Mouse (Mus musculus) c-Kit-positive CD71-positive TER-119-positive erythroid progenitor cells, embryonic 14.5 days (primary cell): ENCODE data around the gene Asb15.

Experiments used
- DNase-seq: peaks from one replicate; pipeline ENCODE4 v3.0.0-alpha.2; 2013; ENCODE audit warnings: low spot score

Asb15 gene

GRCm38 (mm10) chr6:24528064-24528243, at the start of gene Asb15:
Asb15 (plus strand) TSS chr6:24528144.
- no peak for DNase-seq

- DNase-seq, result no peak
Measured at GRCm38 (mm10) chr6:24486530-24486929, 41.4 kb upstream of the Asb15 start.

GRCm38 (mm10) chr6:24490341-24490740, 37.6 kb upstream of the Asb15 start:
- no peak for DNase-seq

GRCm38 (mm10) chr6:24504141-24504540, 23.8 kb upstream of the Asb15 start:
- no peak for DNase-seq

GRCm38 (mm10) chr6:24514552-24515284, 13.2 kb upstream of the Asb15 start, which contains the start of gene Iqub:
Iqub (minus strand) TSS chr6:24515067.
- DNase-seq, result no peak

GRCm38 (mm10) chr6:24516197-24516596, 11.7 kb upstream of the Asb15 start:
- no peak for DNase-seq

- DNase-seq, result no peak
Measured at GRCm38 (mm10) chr6:24525705-24526104, 2.2 kb upstream of the Asb15 start.

GRCm38 (mm10) chr6:24527155-24528063, 535 bp upstream of the Asb15 start, which contains the start of gene Ndufa5:
Ndufa5 (minus strand) TSS chr6:24528013.
- peak; percentile 94 for DNase-seq

- peak; percentile 55 for DNase-seq
Measured at GRCm38 (mm10) chr6:24530166-24530565, 2.2 kb downstream of the Asb15 start.

- no peak for DNase-seq
Measured at GRCm38 (mm10) chr6:24530711-24531420, 2.9 kb downstream of the Asb15 start.

- DNase-seq, result no peak
Measured at GRCm38 (mm10) chr6:24532804-24533203, 4.9 kb downstream of the Asb15 start.

GRCm38 (mm10) chr6:24538435-24538834, 10.5 kb downstream of the Asb15 start:
- no peak for DNase-seq

- no peak for DNase-seq
Measured at GRCm38 (mm10) chr6:24540106-24540505, 12.2 kb downstream of the Asb15 start.

- no peak for DNase-seq
Measured at GRCm38 (mm10) chr6:24542393-24542792, 14.4 kb downstream of the Asb15 start.

- DNase-seq, result no peak
Measured at GRCm38 (mm10) chr6:24543119-24543591, 15.2 kb downstream of the Asb15 start.

GRCm38 (mm10) chr6:24546716-24547420, 18.9 kb downstream of the Asb15 start:
- no peak for DNase-seq

GRCm38 (mm10) chr6:24549801-24550200, 21.9 kb downstream of the Asb15 start:
- no peak for DNase-seq

- DNase-seq, result no peak
Measured at GRCm38 (mm10) chr6:24552046-24552445, 24.1 kb downstream of the Asb15 start.

GRCm38 (mm10) chr6:24554427-24555086, 26.6 kb downstream of the Asb15 start:
- no peak for DNase-seq

- DNase-seq, result no peak
Measured at GRCm38 (mm10) chr6:24555488-24555887, 27.5 kb downstream of the Asb15 start.

GRCm38 (mm10) chr6:24564081-24564480, 36.1 kb downstream of the Asb15 start:
- DNase-seq, result no peak
